12 mouse cellular contexts compared by ENCODE assay signal in the genomic region with DNA sequence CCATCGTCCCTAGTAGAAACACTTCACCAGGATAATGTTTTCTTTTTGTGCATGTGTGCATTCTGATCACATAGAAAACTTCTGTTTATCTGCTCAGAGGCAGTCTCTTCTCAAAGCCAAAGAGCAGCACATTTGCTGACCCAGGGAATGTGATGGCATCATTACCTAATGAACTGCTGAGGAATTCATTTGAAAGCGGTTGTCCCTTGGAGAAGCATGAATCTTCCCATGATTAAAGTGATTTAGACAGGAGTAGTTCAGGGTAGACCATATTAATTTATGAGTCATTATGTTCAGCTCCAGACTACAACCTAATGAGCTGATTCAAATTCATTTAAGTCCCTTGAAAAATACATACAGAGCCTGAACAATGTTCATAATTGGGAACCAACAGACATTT.
"Had no signal": no experiment of that assay in that cellular context is flagged by ENCODE, and none has a peak within 500 bp of the region (broad histone marks: within the 10 kb centered on the region; RNA-seq: fewer than 3 reads in every experiment).

No protein-coding gene starts in this region.

- DNase-seq: left cerebral cortex, postnatal 4 days; liver; liver, embryonic 13.5 days; liver, postnatal 0 days; lung, adult 18-20 months; lung, adult 2 months; lung, embryonic 14.5 days; lung, postnatal 10 days; lung, postnatal 14 days; lung, postnatal 36 days; lung, postnatal 4 days; midbrain, embryonic 14.5 days had no signal
